Mouse (Mus musculus) ES-E14 (cell line): ENCODE measurements at regions not wholly inside any gene's neighbourhood (a gene's known extent, or its start where the extent isn't known, plus 50 kb on each side); places are given as distances from the start of the nearest gene placed in this dataset.

Experiments used
- CHD2 ChIP-seq: IDR thresholded peaks from 2 replicates; pipeline ENCODE4 v1.6.1; 2014; ENCODE audit warnings: mild to moderate bottlenecking, low read depth, low read length, inconsistent platforms
- HCFC1 ChIP-seq: IDR thresholded peaks from 2 replicates; pipeline ENCODE4 v1.6.1; 2012; ENCODE audit warnings: low read length, inconsistent platforms, borderline replicate concordance; ENCODE audit not compliant: insufficient read depth
- MAFK ChIP-seq: IDR thresholded peaks from 2 replicates; pipeline ENCODE4 v1.6.1; 2014; ENCODE audit warnings: mild to moderate bottlenecking, low read depth, low read length, inconsistent platforms; ENCODE audit not compliant: insufficient read depth
- ZC3H11A ChIP-seq: IDR thresholded peaks from 2 replicates; pipeline ENCODE4 v1.6.1; 2012; ENCODE audit warnings: low read depth, mild to moderate bottlenecking, inconsistent platforms, low read length, borderline replicate concordance
- ZNF384 ChIP-seq: IDR thresholded peaks from 2 replicates; pipeline ENCODE4 v1.6.1; 2012; ENCODE audit warnings: low read depth, low read length, inconsistent platforms

GRCm38 (mm10) chr13:97333801-97334534 lies 93.1 kb downstream of the Enc1 start:
- TF ChIP-seq ZC3H11A (no peak), MAFK (no peak), CHD2 (no peak), ZNF384 (no peak), HCFC1 (no peak)
